Mouse (Mus musculus) heart, postnatal 0 days (tissue): Measurements from ENCODE around the gene Galnt14. TPM values are rescaled to one million over a fixed set of nuclear protein-coding genes. Genes with fewer than 3 reads are reported as not detected.

Experiments
- ATAC-seq: fragments of 200-750 bp; cut with Nextera tagmentation; 2 replicates; pipeline ENCODE4 v1.8.0; 2017; ENCODE audit warnings: low read depth, moderate number of reproducible peaks, moderate library complexity; ENCODE audit not compliant: insufficient read depth
- DNase-seq: peaks from one replicate; pipeline ENCODE4 v3.0.0-alpha.2; 2016; ENCODE audit warnings: low spot score
- H3K27ac ChIP-seq: fragments of 300-500 bp; sonication (generic); 2 replicates; pipeline ENCODE4 v1.5.1; 2014; ENCODE audit warnings: low read depth, mild to moderate bottlenecking
- H3K27me3 ChIP-seq: fragments of 300-500 bp; sonication (generic); 2 replicates; pipeline ENCODE4 v1.6.1; 2014; ENCODE audit warnings: low read length, mixed read lengths; ENCODE audit not compliant: control insufficient read depth, insufficient read depth
- H3K36me3 ChIP-seq: fragments of 300-500 bp; sonication (generic); replicated peaks from 2 replicates; pipeline ENCODE4 v1.6.1; 2014; ENCODE audit warnings: low read length, mixed read lengths; ENCODE audit not compliant: control insufficient read depth, insufficient read depth
- H3K4me1 ChIP-seq: fragments of 300-500 bp; sonication (generic); 2 replicates; pipeline ENCODE4 v1.6.1; 2014; ENCODE audit warnings: antibody characterized with exemption; ENCODE audit not compliant: control insufficient read depth, insufficient read depth
- H3K4me2 ChIP-seq: fragments of 300-500 bp; sonication (generic); 2 replicates; pipeline ENCODE4 v1.6.1; 2014; ENCODE audit warnings: low read depth, mild to moderate bottlenecking, low read length, moderate library complexity
- H3K4me3 ChIP-seq: fragments of 300-500 bp; sonication (generic); 2 replicates; pipeline ENCODE4 v1.5.1; 2014; ENCODE audit warnings: low read depth, low read length
- H3K9ac ChIP-seq: fragments of 300-500 bp; sonication (generic); replicated peaks from 2 replicates; pipeline ENCODE4 v1.6.1; 2014; ENCODE audit warnings: low read depth, low read length, mixed read lengths
- H3K9me3 ChIP-seq: fragments of 300-500 bp; sonication (generic); replicated peaks from 2 replicates; pipeline ENCODE4 v1.6.1; 2016; ENCODE audit warnings: low read length; ENCODE audit not compliant: control insufficient read depth
- CTCF ChIP-seq: IDR thresholded peaks from 2 replicates; pipeline ENCODE4 v1.5.1; 2016; ENCODE audit warnings: antibody characterized with exemption, control low read depth, low read depth
- EP300 ChIP-seq: IDR thresholded peaks from 2 replicates; pipeline ENCODE4 v1.6.1; 2016; ENCODE audit warnings: antibody characterized with exemption, low read depth
- WGBS: fragments of 180-500 bp; shearing (Covaris S2); extraction: QIAGEN DNeasy Blood & Tissue Kit; methylation state at CpG from one replicate; pipeline ENCODE4 v1.1.7; 2014; 5-methylcytosine and 5-hydroxymethylcytosine counted together
- polyA plus RNA-seq: library from polyadenylated mRNA; unstranded; fragments of >200 nt; fragmentation: Nextera tagmentation; extraction: Ambion mirVana; gene quantifications from 2 replicates; pipeline ENCODE4 v1.2.1, GENCODE M21; 2015
- total RNA-seq: library from RNA; depleted of rRNA; stranded (reverse); fragments of >200 nt; gene quantifications from 2 replicates; pipeline ENCODE4 v1.2.3, GENCODE M21; 2014; ENCODE audit warnings: low replicate concordance

Galnt14 gene
- total and polyA plus RNA-seq, 2 experiments from 2014 or later = 0.14 TPM; not detected in 1

- DNase-seq = no peak
Observed at GRCm38 (mm10) chr17:73507804-73508535, 202.3 kb downstream of the Galnt14 start.

GRCm38 (mm10) chr17:73504111-73504510, 206.1 kb downstream of the Galnt14 start:
- no peaks in the 10 kb centered on the region for H3K36me3 ChIP-seq
- H3K9ac ChIP-seq = no peak overlapping the region
- H3K4me3 ChIP-seq = no peak overlapping the region
- H3K4me1 ChIP-seq = no peaks in the 10 kb centered on the region
- no peak for DNase-seq
- ATAC-seq = no peak
- H3K4me2 ChIP-seq = no peak overlapping the region
- no peak overlapping the region for H3K27ac ChIP-seq
- no peak for TF ChIP-seq EP300
- no peak for TF ChIP-seq CTCF
- WGBS = 80% methylated on average over 4 of the region's 4 CpGs
- H3K9me3 ChIP-seq = no peaks in the 10 kb centered on the region
- H3K27me3 ChIP-seq = no peaks in the 10 kb centered on the region

More at GRCm38 (mm10) chr17:73507804-73508535, 202.3 kb downstream of the Galnt14 start:
- ATAC-seq = no peak
- 86% methylated on average over 13 of the region's 13 CpGs for WGBS
- no peak overlapping the region for H3K9ac ChIP-seq
- no peaks in the 10 kb centered on the region for H3K27me3 ChIP-seq
- H3K36me3 ChIP-seq = no peaks in the 10 kb centered on the region
- H3K4me2 ChIP-seq = no peak overlapping the region
- H3K4me1 ChIP-seq = no peaks in the 10 kb centered on the region
- H3K27ac ChIP-seq = no peak overlapping the region
- TF ChIP-seq CTCF = no peak
- TF ChIP-seq EP300 = no peak
- no peak overlapping the region for H3K4me3 ChIP-seq
- H3K9me3 ChIP-seq = no peaks in the 10 kb centered on the region

GRCm38 (mm10) chr17:73502613-73503012, 207.6 kb downstream of the Galnt14 start:
- no peaks in the 10 kb centered on the region for H3K9me3 ChIP-seq
- H3K27ac ChIP-seq = no peak overlapping the region
- no peaks in the 10 kb centered on the region for H3K27me3 ChIP-seq
- TF ChIP-seq EP300 (no peak), CTCF (no peak)
- no peak overlapping the region for H3K4me3 ChIP-seq
- 82% methylated on average over 4 of the region's 4 CpGs for WGBS
- no peaks in the 10 kb centered on the region for H3K4me1 ChIP-seq
- ATAC-seq = no peak
- no peak for DNase-seq
- H3K9ac ChIP-seq = no peak overlapping the region
- no peak overlapping the region for H3K4me2 ChIP-seq
- no peaks in the 10 kb centered on the region for H3K36me3 ChIP-seq

- TF ChIP-seq EP300 = no peak
- no peak for TF ChIP-seq CTCF
- Histone ChIP-seq H3K4me3 (no peak overlapping the region), H3K9ac (no peak overlapping the region), H3K27me3 (no peaks in the 10 kb centered on the region), H3K9me3 (no peaks in the 10 kb centered on the region), H3K36me3 (no peaks in the 10 kb centered on the region), H3K4me1 (no peaks in the 10 kb centered on the region), H3K4me2 (no peak overlapping the region), H3K27ac (no peak overlapping the region)
- 73% methylated on average over 4 of the region's 4 CpGs for WGBS
- ATAC-seq (no peak), DNase-seq (no peak)
Observed at GRCm38 (mm10) chr17:73489519-73489918, 220.7 kb downstream of the Galnt14 start.

- Histone ChIP-seq H3K27ac (no peak overlapping the region), H3K27me3 (no peaks in the 10 kb centered on the region), H3K9me3 (no peaks in the 10 kb centered on the region), H3K4me2 (no peak overlapping the region), H3K4me1 (no peaks in the 10 kb centered on the region), H3K4me3 (no peak overlapping the region), H3K9ac (no peak overlapping the region), H3K36me3 (no peaks in the 10 kb centered on the region)
- ATAC-seq (no peak), DNase-seq (peak; percentile 43)
- TF ChIP-seq EP300 (no peak), CTCF (no peak)
- WGBS = 24% methylated on average over 13 of the region's 13 CpGs
Observed at GRCm38 (mm10) chr17:73487792-73488191, 222.5 kb downstream of the Galnt14 start.

- Histone ChIP-seq H3K27me3 (no peaks in the 10 kb centered on the region), H3K4me2 (no peak overlapping the region), H3K4me3 (no peak overlapping the region), H3K36me3 (no peaks in the 10 kb centered on the region), H3K27ac (no peak overlapping the region), H3K9me3 (no peaks in the 10 kb centered on the region), H3K9ac (no peak overlapping the region), H3K4me1 (no peaks in the 10 kb centered on the region)
- 73% methylated on average over 3 of the region's 3 CpGs for WGBS
- TF ChIP-seq CTCF (no peak), EP300 (no peak)
- ATAC-seq = no peak
- no peak for DNase-seq
Observed at GRCm38 (mm10) chr17:73487380-73487779, 222.9 kb downstream of the Galnt14 start.
